ENCODE assay signal across 8 mouse cellular contexts in the genomic region with DNA sequence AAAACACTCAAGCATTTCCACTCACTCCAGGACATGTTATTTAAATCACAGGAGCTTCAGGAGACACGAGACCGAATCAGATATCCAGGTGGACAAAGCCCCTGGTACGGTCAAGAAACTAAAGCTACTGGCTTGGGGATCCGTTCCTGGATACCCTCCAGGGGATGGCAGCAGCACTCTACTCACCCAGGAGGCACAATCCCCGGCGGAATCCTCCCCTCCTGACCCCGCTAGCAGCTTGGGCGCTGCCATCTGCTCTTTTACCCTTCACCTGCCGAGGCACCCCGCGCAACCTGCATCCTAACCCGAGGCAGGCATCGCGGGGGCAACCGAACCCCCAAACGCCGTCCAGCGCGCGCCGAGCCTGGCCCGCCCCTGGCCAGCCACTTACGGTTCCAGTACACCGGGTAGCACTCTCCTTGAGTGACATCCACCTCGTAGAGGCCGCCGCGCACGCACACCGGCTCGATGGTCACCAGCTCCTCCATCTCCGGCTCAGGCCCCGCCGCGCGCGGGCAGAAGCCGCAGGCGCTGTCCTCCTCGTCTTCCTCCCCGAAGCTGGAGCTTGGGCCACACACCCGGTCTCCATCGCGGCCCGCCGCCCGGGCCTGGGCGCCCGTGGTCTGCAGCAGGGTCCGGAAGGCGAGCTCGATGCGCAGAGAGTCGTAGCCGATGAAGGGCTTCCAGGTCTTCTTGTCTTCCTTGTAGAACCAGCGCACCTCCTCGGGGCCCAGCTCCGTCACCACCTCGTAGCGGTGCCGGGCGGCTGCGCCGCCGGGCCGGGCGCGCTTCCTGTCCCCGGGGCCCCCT. TPM values are rescaled to one million over a fixed set of nuclear protein-coding genes. Genes with fewer than 3 reads are reported as not detected.
DNase-seq lines count a peak whose midpoint lies in the region; ATAC-seq and TF ChIP-seq lines count a peak whose summit lies in the region.

No protein-coding gene starts in this region.

- H3K27me3 ChIP-seq in Patski: no peaks in the 10 kb centered on the region
- H3K27me3 ChIP-seq in hindbrain, embryonic 15.5 days: no peaks in the 10 kb centered on the region

- in situ Hi-C loops in Patski (cut with MboI; ENCODE audit: low pct_unique_long_range_greater_than_20kb): no loop called here

- DNase-seq in Patski (ENCODE audit: low read depth, low spot score): no peak
- peak; percentile 75 to 79 for DNase-seq in cerebellum, postnatal 25 days
- peak; percentile 50 to 51 for DNase-seq in frontal cortex, postnatal 36 days (ENCODE audit: low spot score in 2 of 2)
- DNase-seq in layer of hippocampus, postnatal 36 days: peak; percentile 53 to 60
- peak; percentile 58 to 64 for DNase-seq in right cerebral cortex, postnatal 10 days (ENCODE audit: low spot score in 2 of 2)
- DNase-seq in urinary bladder, postnatal 36 days (ENCODE audit: low spot score in 2 of 2): peak; percentile 35 to 41

- H3K36me3 ChIP-seq in hindbrain, embryonic 15.5 days: no peaks in the 10 kb centered on the region
- H3K36me3 ChIP-seq in macrophage (ENCODE audit: inconsistent target): no peaks in the 10 kb centered on the region

- peaks cover 46% of the 10 kb centered on the region for H3K4me1 ChIP-seq in hindbrain, embryonic 15.5 days (replicated peaks)

- H3K79me2 ChIP-seq in macrophage (ENCODE audit: inconsistent target): peaks cover 50% of the 10 kb centered on the region; the same call in 1 of the 2 replicates

- WGBS in hindbrain, embryonic 15.5 days: under 1% methylated on average over 69 of the region's 69 CpGs
- WGBS in macrophage (ENCODE audit: missing documents): under 1% methylated on average over 68 of the region's 69 CpGs

- CTCF ChIA-PET in Patski (lab: Charles Lee): interaction anchor here (0.8 to 2.0 kb wide), 6 partner anchors 33 to 328 kb away, joined by 3 to 7 read pairs (median 4); a partner anchor contains a TSS

- ATAC-seq in Patski: peak; percentile 38
- ATAC-seq in hindbrain, embryonic 15.5 days (ENCODE audit: low FRiP score, low read depth): peak; percentile 57

- H3K27ac ChIP-seq in hindbrain, embryonic 15.5 days (replicated peaks): peak overlapping the region; percentile 96
- H3K27ac ChIP-seq in macrophage: no peak overlapping the region

- H3K4me2 ChIP-seq in hindbrain, embryonic 15.5 days: peak overlapping the region; percentile 84

- peak overlapping the region; percentile 96 for H3K9ac ChIP-seq in hindbrain, embryonic 15.5 days

- H3K9me3 ChIP-seq in hindbrain, embryonic 15.5 days: no peaks in the 10 kb centered on the region

- TF ChIP-seq CTCF in Patski (IDR thresholded peaks at IDR 0.05): no peak

- POLR2A ChIA-PET in Patski (lab: Charles Lee): interaction anchor here (1.3 kb wide), 1 partner anchor 113 kb away, joined by 3 read pairs; no protein-coding TSS in a partner anchor

- peak overlapping the region; percentile 96 for H3K4me3 ChIP-seq in hindbrain, embryonic 15.5 days
- peak overlapping the region; percentile 43 for H3K4me3 ChIP-seq in macrophage (ENCODE audit: inconsistent target)

RNA-seq across cellular contexts. Expression of a gene that starts 0.9 kb away (rescaled TPM):
- polyA plus RNA-seq in Patski (2021) (30.9 TPM), macrophage (2018) (9.3 to 37.9 TPM (median 28.4 TPM) in 3 replicates)
- polyA plus RNA-seq in hindbrain, embryonic 15.5 days (2015; fragmentation: Nextera tagmentation; extraction: Ambion mirVana): 19.8 and 21.2 TPM in 2 replicates
- total RNA-seq in layer of hippocampus, postnatal 36 days (2021): 10 to 100 TPM; 78.1 to 87.0 TPM
- total RNA-seq in macrophage (2018; cell fraction: chromatin; rRNA removed): 1,000 to 10,000 TPM in 7 of 26 experiments, 100 to 1,000 TPM in 19; 234 to 1,398 (median 533) TPM
- total RNA-seq in macrophage (2018; cell fraction: cytosol; rRNA removed): 10 to 100 TPM; 23.9 to 90.3 (median 35.7) TPM
- total RNA-seq in macrophage (2018; cell fraction: nucleus; rRNA removed): 1,000 to 10,000 TPM in 3 of 26 experiments, 100 to 1,000 TPM in 22, 10 to 100 TPM in 1; 92.4 to 1,622 (median 495) TPM
